Mouse (Mus musculus) liver, embryonic 14.5 days (tissue): ENCODE data around the gene Per1. TPM values are rescaled to one million over a fixed set of nuclear protein-coding genes. Genes with fewer than 3 reads are reported as not detected.

Experiments used
- ATAC-seq: fragments of 200-750 bp; cut with Nextera tagmentation; 2 replicates; pipeline ENCODE4 v1.8.0; 2017; ENCODE audit warnings: moderate number of reproducible peaks, mild to moderate bottlenecking, moderate library complexity; ENCODE audit not compliant: insufficient read depth
- DNase-seq, 3 experiments: peaks; one replicate each; pipeline ENCODE4 v3.0.0-alpha.2; 2012 to 2013; ENCODE audit warnings: low read depth in 3 of 3, low spot score in 3 of 3
- H3K27ac ChIP-seq: fragments of 300-500 bp; sonication (generic); 2 replicates; pipeline ENCODE4 v1.5.1; 2014; ENCODE audit warnings: moderate library complexity, mild to moderate bottlenecking, control low read depth, inconsistent platforms
- H3K27me3 ChIP-seq: fragments of 300-500 bp; sonication (generic); 2 replicates; pipeline ENCODE4 v1.6.1; 2014; ENCODE audit warnings: mild to moderate bottlenecking, low read length, moderate library complexity; ENCODE audit not compliant: control insufficient read depth, insufficient read depth
- H3K36me3 ChIP-seq: fragments of 300-500 bp; sonication (generic); replicated peaks from 2 replicates; pipeline ENCODE4 v1.6.1; 2014; ENCODE audit warnings: low read depth; ENCODE audit not compliant: control insufficient read depth, insufficient read depth
- H3K4me1 ChIP-seq, 2 experiments: fragments of 200-500 bp in 1 of 2; fragments of 300-500 bp in 1 of 2; sonication (generic) in 1 of 2; replicated peaks; 2 replicates each; pipeline ENCODE4 v1.6.1; 2012 to 2014; ENCODE audit warnings: antibody characterized with exemption in 1 of 2, inconsistent platforms in 1 of 2, low read length in 1 of 2; ENCODE audit not compliant: control insufficient read depth in 2 of 2, insufficient read depth in 2 of 2
- H3K4me2 ChIP-seq: fragments of 300-500 bp; sonication (generic); 2 replicates; pipeline ENCODE4 v1.6.1; 2014; ENCODE audit warnings: low read depth, mild to moderate bottlenecking, control low read depth, moderate library complexity
- H3K4me3 ChIP-seq, 2 experiments: fragments of 200-500 bp in 1 of 2; fragments of 300-500 bp in 1 of 2; sonication (generic) in 1 of 2; 2 replicates each; pipeline ENCODE4 v1.5.1; 2012 to 2014; ENCODE audit warnings: low read depth in 2 of 2, low read length in 2 of 2, mild to moderate bottlenecking in 2 of 2, control low read depth in 1 of 2, inconsistent platforms in 1 of 2, moderate library complexity in 1 of 2; ENCODE audit not compliant: insufficient read depth in 1 of 2
- H3K9ac ChIP-seq: fragments of 300-500 bp; sonication (generic); replicated peaks from 2 replicates; pipeline ENCODE4 v1.6.1; 2014; ENCODE audit warnings: mild to moderate bottlenecking, control low read depth, moderate library complexity
- H3K9me3 ChIP-seq: fragments of 300-500 bp; sonication (generic); 2 replicates; pipeline ENCODE4 v1.6.1; 2016; ENCODE audit warnings: low read length, mixed read lengths; ENCODE audit not compliant: control insufficient read depth
- CTCF ChIP-seq: IDR thresholded peaks from 2 replicates; pipeline ENCODE4 v1.5.1; 2016; ENCODE audit warnings: antibody characterized with exemption, low read depth, control low read depth
- EP300 ChIP-seq: IDR thresholded peaks from 2 replicates; pipeline ENCODE4 v1.6.1; 2016; ENCODE audit warnings: antibody characterized with exemption, low read depth
- WGBS: fragments of 180-500 bp; shearing (Covaris S2); extraction: QIAGEN DNeasy Blood & Tissue Kit; methylation state at CpG from one replicate; pipeline ENCODE4 v1.1.7; 2014; ENCODE audit not compliant: insufficient replicate concordance; 5-methylcytosine and 5-hydroxymethylcytosine counted together
- polyA plus RNA-seq, 2 experiments: library from polyadenylated mRNA; depleted of rRNA in 1 of 2; stranded (reverse) in 1 of 2; unstranded in 1 of 2; fragments of >200 nt; fragmentation: Nextera tagmentation in 1 of 2; extraction: Ambion mirVana in 1 of 2; gene quantifications; 2 replicates each; pipeline versions ENCODE4 v1.2.1 to v1.2.3; 2012 to 2014

Per1 gene
- polyA plus RNA-seq, 2 experiments: 1.9 to 4.2 TPM

DNA sequence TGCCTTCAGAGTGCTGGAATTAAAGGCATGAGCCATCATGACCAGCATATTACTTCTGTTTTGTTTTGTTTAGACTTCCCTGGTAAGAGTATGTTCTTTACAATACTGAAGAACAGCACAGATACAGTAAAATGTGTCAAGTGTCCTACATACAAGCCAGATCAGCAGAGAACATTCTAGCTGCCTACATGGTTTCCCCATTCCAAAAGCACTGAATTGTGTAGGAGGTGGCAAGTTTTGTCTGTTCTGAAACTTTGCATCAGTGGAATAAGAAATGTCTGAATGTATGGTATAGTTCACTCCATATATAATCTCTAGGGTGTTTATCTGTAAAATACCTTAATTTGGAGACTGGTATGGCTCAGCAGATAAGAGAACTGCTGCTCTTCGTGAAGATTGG lies 60.3 kb downstream of the Per1 start:
- H3K4me1 ChIP-seq: no peaks in the 10 kb centered on the region
- no peak overlapping the region for H3K4me2 ChIP-seq
- TF ChIP-seq EP300 (no peak), CTCF (no peak)
- DNase-seq (no peak), ATAC-seq (no peak)
- 10% methylated on average over 1 of the region's 1 CpGs for WGBS
- H3K4me3 ChIP-seq: no peak overlapping the region
- no peak overlapping the region for H3K9ac ChIP-seq
- no peak overlapping the region for H3K27ac ChIP-seq
- H3K9me3 ChIP-seq: no peaks in the 10 kb centered on the region
- peaks cover 18% of the 10 kb centered on the region for H3K27me3 ChIP-seq
- H3K36me3 ChIP-seq: no peaks in the 10 kb centered on the region

DNA sequence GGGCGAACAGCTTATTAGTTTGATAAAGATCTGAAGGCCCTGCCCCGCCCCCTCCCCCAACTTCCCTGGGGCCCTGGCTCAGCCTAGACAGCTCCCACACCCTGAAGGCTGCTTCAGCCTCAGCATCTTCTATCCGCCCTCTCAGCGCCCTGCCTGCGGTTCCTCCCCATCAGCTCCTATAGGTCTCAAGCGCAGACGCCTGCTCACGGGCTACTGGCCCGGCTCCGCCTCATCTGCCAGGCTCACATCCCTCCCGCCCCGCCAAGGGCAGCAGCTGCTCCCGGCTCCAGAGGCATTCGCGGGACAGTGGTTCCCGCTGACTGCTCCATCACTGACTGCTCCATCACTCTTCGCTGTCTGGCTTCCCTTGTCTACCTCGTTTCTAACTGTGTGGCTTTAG lies 61.8 kb downstream of the Per1 start, which contains the start of gene Alox12b:
TSS of gene Alox12b (plus strand) at position 190 of the 400 bp plus-strand sequence.
- ATAC-seq (no peak), DNase-seq (no peak)
- no peaks in the 10 kb centered on the region for H3K4me1 ChIP-seq
- no peaks in the 10 kb centered on the region for H3K36me3 ChIP-seq
- no peak within 1 kb of the TSS for H3K4me3 ChIP-seq
- H3K27me3 ChIP-seq: peaks cover 18% of the 10 kb centered on the region
- H3K9ac ChIP-seq: no peak within 1 kb of the TSS
- no peaks in the 10 kb centered on the region for H3K9me3 ChIP-seq
- WGBS: 4% methylated on average over 17 of the region's 18 CpGs
- TF ChIP-seq CTCF: no peak
- no peak within 1 kb of the TSS for H3K27ac ChIP-seq
- no peak within 1 kb of the TSS for H3K4me2 ChIP-seq

Other genes with a start within 250 kb of the Per1 start
- gene Ndel1, start 223.4 kb upstream of the Per1 start, polyA plus RNA-seq (2012; rRNA removed): 20.2 and 21.1 TPM in 2 replicates
- 28.1 and 30.8 TPM in 2 replicates for gene Ndel1, start 223.4 kb upstream of the Per1 start, polyA plus RNA-seq (2014; fragmentation: Nextera tagmentation; extraction: Ambion mirVana)
- gene Rnf222, start 206.7 kb upstream of the Per1 start, polyA plus RNA-seq (2012; rRNA removed): 0.08 and 0.09 TPM in 2 replicates
- 0.10 TPM in 1 of 2 replicates, not detected in the other for gene Rnf222, start 206.7 kb upstream of the Per1 start, polyA plus RNA-seq (2014; fragmentation: Nextera tagmentation; extraction: Ambion mirVana)
- 1,827 and 1,859 TPM in 2 replicates for gene Rpl26, start 193.6 kb upstream of the Per1 start, polyA plus RNA-seq (2012; rRNA removed)
- 829 and 850 TPM in 2 replicates for gene Rpl26, start 193.6 kb upstream of the Per1 start, polyA plus RNA-seq (2014; fragmentation: Nextera tagmentation; extraction: Ambion mirVana)
- not detected in 2 replicates for gene Odf4, start 168.1 kb upstream of the Per1 start, polyA plus RNA-seq (2012; rRNA removed)
- not detected in 2 replicates for gene Odf4, start 168.1 kb upstream of the Per1 start, polyA plus RNA-seq (2014; fragmentation: Nextera tagmentation; extraction: Ambion mirVana)
- gene Arhgef15, start 137.7 kb upstream of the Per1 start, polyA plus RNA-seq (2012; rRNA removed): 1.4 and 3.5 TPM in 2 replicates
- 0.89 and 1.2 TPM in 2 replicates for gene Arhgef15, start 137.7 kb upstream of the Per1 start, polyA plus RNA-seq (2014; fragmentation: Nextera tagmentation; extraction: Ambion mirVana)
- gene Slc25a35, start 127.1 kb upstream of the Per1 start, polyA plus RNA-seq (2012; rRNA removed): 0.58 and 0.59 TPM in 2 replicates
- gene Slc25a35, start 127.1 kb upstream of the Per1 start, polyA plus RNA-seq (2014; fragmentation: Nextera tagmentation; extraction: Ambion mirVana): 0.13 and 0.51 TPM in 2 replicates
- gene Rangrf, start 120.0 kb upstream of the Per1 start, polyA plus RNA-seq (2012; rRNA removed): 20.5 and 23.0 TPM in 2 replicates
- 29.2 and 31.2 TPM in 2 replicates for gene Rangrf, start 120.0 kb upstream of the Per1 start, polyA plus RNA-seq (2014; fragmentation: Nextera tagmentation; extraction: Ambion mirVana)
- gene Pfas, start 86.8 kb upstream of the Per1 start, polyA plus RNA-seq (2012; rRNA removed): 11.0 and 11.4 TPM in 2 replicates
- 15.1 and 17.2 TPM in 2 replicates for gene Pfas, start 86.8 kb upstream of the Per1 start, polyA plus RNA-seq (2014; fragmentation: Nextera tagmentation; extraction: Ambion mirVana)
- gene Ctc1, start 79.3 kb upstream of the Per1 start, polyA plus RNA-seq (2012; rRNA removed): 21.9 and 23.9 TPM in 2 replicates
- gene Ctc1, start 79.3 kb upstream of the Per1 start, polyA plus RNA-seq (2014; fragmentation: Nextera tagmentation; extraction: Ambion mirVana): 15.2 and 17.5 TPM in 2 replicates
- gene Aurkb, start 49.6 kb upstream of the Per1 start, polyA plus RNA-seq (2012; rRNA removed): 65.6 and 78.6 TPM in 2 replicates
- 90.8 and 94.3 TPM in 2 replicates for gene Aurkb, start 49.6 kb upstream of the Per1 start, polyA plus RNA-seq (2014; fragmentation: Nextera tagmentation; extraction: Ambion mirVana)
- gene Borcs6, start 35.5 kb upstream of the Per1 start, polyA plus RNA-seq (2012; rRNA removed): 3.0 and 3.4 TPM in 2 replicates
- 2.2 and 3.0 TPM in 2 replicates for gene Borcs6, start 35.5 kb upstream of the Per1 start, polyA plus RNA-seq (2014; fragmentation: Nextera tagmentation; extraction: Ambion mirVana)
- 12.0 and 18.0 TPM in 2 replicates for gene Tmem107, start 24.4 kb upstream of the Per1 start, polyA plus RNA-seq (2012; rRNA removed)
- 21.9 and 29.3 TPM in 2 replicates for gene Tmem107, start 24.4 kb upstream of the Per1 start, polyA plus RNA-seq (2014; fragmentation: Nextera tagmentation; extraction: Ambion mirVana)
- 23.0 and 23.1 TPM in 2 replicates for gene Vamp2, start 6.7 kb upstream of the Per1 start, polyA plus RNA-seq (2012; rRNA removed)
- 11.4 and 12.6 TPM in 2 replicates for gene Vamp2, start 6.7 kb upstream of the Per1 start, polyA plus RNA-seq (2014; fragmentation: Nextera tagmentation; extraction: Ambion mirVana)
- 0.08 and 0.12 TPM in 2 replicates for gene Hes7, start 25.2 kb downstream of the Per1 start, polyA plus RNA-seq (2012; rRNA removed)
- gene Hes7, start 25.2 kb downstream of the Per1 start, polyA plus RNA-seq (2014; fragmentation: Nextera tagmentation; extraction: Ambion mirVana): 0.05 TPM in 1 of 2 replicates, not detected in the other
- gene 9130213A22Rik, start 27.4 kb downstream of the Per1 start, polyA plus RNA-seq (2012; rRNA removed): 0.05 and 0.08 TPM in 2 replicates
- not detected in 2 replicates for gene 9130213A22Rik, start 27.4 kb downstream of the Per1 start, polyA plus RNA-seq (2014; fragmentation: Nextera tagmentation; extraction: Ambion mirVana)
- gene Aloxe3, start 30.7 kb downstream of the Per1 start, polyA plus RNA-seq (2012; rRNA removed): 0.05 and 0.38 TPM in 2 replicates
- gene Aloxe3, start 30.7 kb downstream of the Per1 start, polyA plus RNA-seq (2014; fragmentation: Nextera tagmentation; extraction: Ambion mirVana): 0.15 TPM in 1 of 2 replicates, not detected in the other
- gene Alox12b, start 61.8 kb downstream of the Per1 start, polyA plus RNA-seq (2012; rRNA removed): not detected in 2 replicates
- gene Alox12b, start 61.8 kb downstream of the Per1 start, polyA plus RNA-seq (2014; fragmentation: Nextera tagmentation; extraction: Ambion mirVana): not detected in 2 replicates
- gene Alox8, start 102.6 kb downstream of the Per1 start, polyA plus RNA-seq (2012; rRNA removed): 0.01 and 0.03 TPM in 2 replicates
- not detected in 2 replicates for gene Alox8, start 102.6 kb downstream of the Per1 start, polyA plus RNA-seq (2014; fragmentation: Nextera tagmentation; extraction: Ambion mirVana)
- not detected in 2 replicates for gene Gucy2e, start 141.8 kb downstream of the Per1 start, polyA plus RNA-seq (2012; rRNA removed)
- gene Gucy2e, start 141.8 kb downstream of the Per1 start, polyA plus RNA-seq (2014; fragmentation: Nextera tagmentation; extraction: Ambion mirVana): not detected in 2 replicates
- 7.8 and 9.8 TPM in 2 replicates for gene Cntrob, start 228.6 kb downstream of the Per1 start, polyA plus RNA-seq (2012; rRNA removed)
- 5.0 and 6.5 TPM in 2 replicates for gene Cntrob, start 228.6 kb downstream of the Per1 start, polyA plus RNA-seq (2014; fragmentation: Nextera tagmentation; extraction: Ambion mirVana)
- gene Trappc1, start 228.8 kb downstream of the Per1 start, polyA plus RNA-seq (2012; rRNA removed): 49.6 and 62.9 TPM in 2 replicates
- 101 and 106 TPM in 2 replicates for gene Trappc1, start 228.8 kb downstream of the Per1 start, polyA plus RNA-seq (2014; fragmentation: Nextera tagmentation; extraction: Ambion mirVana)
- gene Kcnab3, start 231.0 kb downstream of the Per1 start, polyA plus RNA-seq (2012; rRNA removed): 0.09 and 0.20 TPM in 2 replicates
- 0.06 and 0.10 TPM in 2 replicates for gene Kcnab3, start 231.0 kb downstream of the Per1 start, polyA plus RNA-seq (2014; fragmentation: Nextera tagmentation; extraction: Ambion mirVana)
- 0.30 and 0.74 TPM in 2 replicates for gene Rnf227, start 245.2 kb downstream of the Per1 start, polyA plus RNA-seq (2012; rRNA removed)
- gene Rnf227, start 245.2 kb downstream of the Per1 start, polyA plus RNA-seq (2014; fragmentation: Nextera tagmentation; extraction: Ambion mirVana): 0.59 and 0.66 TPM in 2 replicates